Mouse (Mus musculus) heart, postnatal 25 days (tissue): ENCODE results near the gene Scn8a. TPM values are rescaled to one million over a fixed set of nuclear protein-coding genes. Genes with fewer than 3 reads are reported as not detected.
A peak's percentile ranks its signal among the peaks of the same experiment; 100 is the strongest.

Experiments used
- DNase-seq: peaks from one replicate; pipeline ENCODE4 v3.0.0; 2022; ENCODE audit warnings: low spot score
- intact Hi-C: fragments of 180-260 bp; cut with DNase I; formaldehyde crosslinking; loops from one replicate; pipeline ENCODE4 v1.15.1; 2025
- total RNA-seq, 2 experiments: library from RNA; stranded (reverse); gene quantifications; 2 replicates each; pipeline ENCODE4 v1.2.3; 2021

Scn8a gene
- total RNA-seq, 2 experiments from 2014 or later: 0.18 to 0.25 TPM

GRCm38 (mm10) chr15:101006251-101007040 lies 136.8 kb downstream of the Scn8a start:
- peak; percentile 23 for DNase-seq
- intact Hi-C loops: no loop called here

DNA sequence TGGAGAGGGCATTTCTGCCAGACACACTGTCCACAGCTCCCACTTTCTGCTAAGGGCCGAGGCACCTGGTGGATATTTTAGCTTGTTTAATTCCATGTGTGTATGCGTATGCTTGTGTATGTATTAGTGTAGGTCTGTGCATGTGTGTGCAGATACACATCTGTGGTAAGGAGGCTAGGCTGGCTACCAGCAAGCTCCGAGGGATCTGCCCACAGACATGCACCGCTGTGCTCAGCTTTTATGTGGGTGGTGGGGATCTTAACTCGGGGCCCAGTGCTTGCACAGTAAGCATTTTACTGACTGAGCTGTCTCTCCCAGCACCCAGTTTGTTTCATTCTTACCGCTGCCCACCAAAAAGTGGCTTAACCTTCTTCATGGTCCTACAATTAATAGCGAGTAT lies 137.6 kb downstream of the Scn8a start:
- no peak for DNase-seq
- intact Hi-C loops: no loop called here

GRCm38 (mm10) chr15:101008386-101009010 lies 138.8 kb downstream of the Scn8a start:
- intact Hi-C loops: no loop called here
- no peak for DNase-seq

GRCm38 (mm10) chr15:101011352-101011751 lies 141.7 kb downstream of the Scn8a start:
- intact Hi-C loops: no loop called here
- DNase-seq: no peak

GRCm38 (mm10) chr15:101028960-101029359 lies 159.3 kb downstream of the Scn8a start:
- DNase-seq: no peak
- intact Hi-C loops: no loop called here

DNA sequence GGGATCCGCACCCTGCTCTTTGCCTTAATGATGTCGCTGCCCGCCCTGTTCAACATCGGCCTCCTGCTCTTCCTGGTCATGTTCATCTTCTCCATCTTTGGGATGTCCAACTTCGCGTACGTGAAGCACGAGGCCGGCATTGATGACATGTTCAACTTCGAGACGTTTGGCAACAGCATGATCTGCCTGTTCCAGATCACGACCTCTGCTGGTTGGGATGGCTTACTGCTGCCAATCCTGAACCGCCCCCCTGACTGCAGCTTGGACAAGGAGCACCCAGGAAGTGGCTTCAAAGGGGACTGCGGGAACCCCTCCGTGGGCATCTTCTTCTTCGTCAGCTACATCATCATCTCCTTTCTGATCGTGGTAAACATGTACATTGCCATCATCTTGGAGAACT lies 170.0 kb downstream of the Scn8a start:
- no peak for DNase-seq
- intact Hi-C loops: loop anchor here (5.0 kb wide), 1 partner anchor 282 kb away; no protein-coding TSS in a partner anchor

DNA sequence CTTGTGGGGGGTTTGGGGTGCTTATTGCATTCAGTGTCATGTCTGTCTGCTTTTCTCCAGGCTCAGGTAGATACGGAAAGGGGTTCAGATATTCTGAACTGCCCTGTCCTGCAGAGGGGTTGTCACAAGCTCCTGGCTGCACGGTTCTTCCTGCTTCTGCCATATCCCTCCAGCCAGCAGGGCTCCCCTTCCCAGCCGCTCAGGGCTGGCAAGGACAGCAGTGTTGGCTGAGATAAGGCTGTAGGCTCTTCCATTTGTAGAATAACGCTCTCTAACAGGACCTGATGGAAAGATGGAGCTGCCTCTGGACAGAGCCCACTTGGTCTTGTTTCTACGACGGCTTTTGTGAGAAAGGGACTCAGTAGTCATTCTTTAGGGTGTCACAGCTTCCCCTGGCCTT lies 172.3 kb downstream of the Scn8a start:
- no peak for DNase-seq
- intact Hi-C loops: loop anchor here (5.0 kb wide), 1 partner anchor 285 kb away; no protein-coding TSS in a partner anchor

- intact Hi-C loops: loop anchor here (5.0 kb wide), 1 partner anchor 285 kb away; no protein-coding TSS in a partner anchor
- no peak for DNase-seq
These were observed 173.0 kb downstream of the Scn8a start for GRCm38 (mm10) chr15:101042613-101043012.

DNA sequence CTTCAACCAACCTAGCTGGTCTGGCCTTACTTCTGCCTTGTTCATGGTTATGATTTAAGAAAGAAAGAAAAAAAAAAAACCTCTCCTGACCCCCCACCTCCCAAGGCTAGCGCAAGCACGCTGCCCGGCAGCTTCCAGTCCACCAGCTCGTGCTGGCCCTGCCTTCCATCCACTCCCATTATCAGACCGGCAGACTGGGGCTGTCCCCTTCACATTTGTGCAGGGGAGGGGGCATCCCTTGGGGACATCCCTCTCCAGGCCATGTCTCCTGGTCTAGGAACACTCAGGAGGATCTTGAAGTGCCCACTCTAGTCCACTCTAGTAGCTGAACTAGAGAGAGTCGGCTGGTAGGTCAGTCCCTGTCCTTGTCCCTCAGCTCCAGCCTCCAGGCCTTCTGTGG lies 174.9 kb downstream of the Scn8a start:
- no peak for DNase-seq
- intact Hi-C loops: loop anchor here (5.0 kb wide), 1 partner anchor 287 kb away; no protein-coding TSS in a partner anchor

DNA sequence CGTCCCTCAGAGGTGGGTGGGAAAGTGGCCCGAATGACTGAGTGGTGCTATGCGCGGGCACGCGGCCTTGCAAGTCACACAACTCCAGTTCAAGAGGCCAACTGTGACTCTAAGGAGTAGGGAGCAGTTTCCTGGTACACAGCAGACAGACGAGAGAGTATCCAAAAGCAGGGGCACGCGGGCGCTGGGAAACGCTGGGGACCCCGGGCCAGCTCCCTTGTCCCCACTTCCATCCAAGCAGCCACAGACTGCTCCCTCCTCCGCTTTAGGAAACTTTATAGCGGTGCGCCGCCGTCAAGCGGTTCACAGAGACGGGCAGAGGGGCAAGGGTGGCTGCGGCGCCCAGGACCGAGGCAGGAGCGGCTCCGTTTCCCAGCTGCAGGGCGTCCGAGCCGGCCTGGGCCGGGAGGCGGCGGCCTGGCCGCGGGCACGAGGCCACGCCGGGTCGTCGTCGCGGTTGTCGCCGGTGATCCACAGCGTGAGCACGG lies 176.4 kb downstream of the Scn8a start:
- intact Hi-C loops: no loop called here

GRCm38 (mm10) chr15:101046527-101047193 lies 177.0 kb downstream of the Scn8a start:
- peak; percentile 24 for DNase-seq
- intact Hi-C loops: no loop called here

More for the DNA sequence above, 176.4 kb downstream of the Scn8a start:
- DNase-seq: no peak

DNA sequence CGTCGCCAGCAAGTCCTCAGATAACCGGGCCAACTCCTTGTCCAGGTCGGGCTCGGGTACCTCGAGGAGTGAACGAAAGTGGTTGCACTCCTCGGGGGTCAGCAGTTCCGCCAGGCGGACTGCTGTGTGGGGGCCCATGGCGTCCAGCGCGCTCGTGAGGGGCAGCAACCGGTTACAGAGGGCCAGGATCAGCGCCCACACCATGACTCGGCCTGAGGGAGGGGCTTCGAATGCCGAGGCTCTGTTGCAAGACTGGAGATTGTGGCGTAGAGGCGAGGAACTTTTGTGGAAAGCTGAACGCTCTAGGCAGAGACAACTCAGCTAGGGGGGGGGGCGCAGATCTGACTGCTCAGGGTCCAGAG lies 177.5 kb downstream of the Scn8a start, which contains the start of gene Gm47841:
TSS of gene Gm47841 (minus strand) at position 204 of the 362 bp plus-strand sequence.
- intact Hi-C loops: no loop called here
- DNase-seq: peak; percentile 38

GRCm38 (mm10) chr15:101048338-101048896 lies 178.8 kb downstream of the Scn8a start:
- intact Hi-C loops: no loop called here

GRCm38 (mm10) chr15:101051869-101052268 lies 182.2 kb downstream of the Scn8a start:
- no peak for DNase-seq
- intact Hi-C loops: no loop called here

More at GRCm38 (mm10) chr15:101048338-101048896, 178.8 kb downstream of the Scn8a start:
- no peak for DNase-seq

DNA sequence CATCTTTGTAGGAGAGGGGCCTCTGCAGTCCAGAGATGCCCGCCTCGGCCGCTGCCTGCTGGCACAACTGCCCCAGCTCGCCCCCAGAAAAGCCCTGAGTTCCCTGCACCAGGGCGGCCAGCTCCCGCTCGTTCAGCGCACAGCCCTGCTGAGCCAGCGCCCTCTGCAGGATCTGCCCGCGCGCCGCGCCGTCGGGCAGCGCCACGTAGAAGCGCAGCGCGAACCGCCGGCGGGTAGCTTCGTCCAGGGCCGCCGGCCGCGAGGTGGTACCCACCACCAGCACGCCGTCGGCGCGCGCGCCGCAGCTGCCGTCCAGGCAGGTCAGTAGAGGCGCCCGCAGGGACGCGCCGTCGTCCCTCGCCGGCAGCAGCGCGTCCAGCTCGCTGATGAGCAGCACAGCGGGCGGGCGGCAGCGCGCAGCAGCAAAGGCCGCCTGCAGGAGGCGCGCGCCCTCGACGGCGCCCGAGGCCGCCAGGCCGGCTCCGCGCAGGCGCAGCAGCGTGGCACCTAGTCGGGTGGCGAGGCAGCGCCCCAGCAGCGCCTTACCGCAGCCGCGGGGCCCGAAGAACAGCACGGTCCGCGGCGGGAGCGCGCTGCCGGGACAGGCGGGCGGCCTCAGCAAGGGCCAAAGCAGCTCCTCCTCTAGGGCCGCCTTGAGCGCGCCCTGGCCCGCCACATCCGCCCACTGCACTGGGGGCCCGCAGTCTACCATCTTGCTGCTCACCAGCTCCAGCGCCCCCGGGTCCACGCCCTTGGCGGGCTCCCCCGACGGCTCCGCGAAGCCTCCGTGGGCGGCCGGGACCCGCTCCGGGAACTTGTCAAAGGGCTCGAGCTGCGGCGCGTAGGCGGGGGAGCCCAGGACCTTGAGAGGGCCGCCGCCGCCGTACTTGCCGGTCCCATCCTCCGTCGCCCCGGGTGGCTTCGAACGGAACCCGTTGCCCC lies 183.2 kb downstream of the Scn8a start:
- intact Hi-C loops: no loop called here
- DNase-seq: no peak

DNA sequence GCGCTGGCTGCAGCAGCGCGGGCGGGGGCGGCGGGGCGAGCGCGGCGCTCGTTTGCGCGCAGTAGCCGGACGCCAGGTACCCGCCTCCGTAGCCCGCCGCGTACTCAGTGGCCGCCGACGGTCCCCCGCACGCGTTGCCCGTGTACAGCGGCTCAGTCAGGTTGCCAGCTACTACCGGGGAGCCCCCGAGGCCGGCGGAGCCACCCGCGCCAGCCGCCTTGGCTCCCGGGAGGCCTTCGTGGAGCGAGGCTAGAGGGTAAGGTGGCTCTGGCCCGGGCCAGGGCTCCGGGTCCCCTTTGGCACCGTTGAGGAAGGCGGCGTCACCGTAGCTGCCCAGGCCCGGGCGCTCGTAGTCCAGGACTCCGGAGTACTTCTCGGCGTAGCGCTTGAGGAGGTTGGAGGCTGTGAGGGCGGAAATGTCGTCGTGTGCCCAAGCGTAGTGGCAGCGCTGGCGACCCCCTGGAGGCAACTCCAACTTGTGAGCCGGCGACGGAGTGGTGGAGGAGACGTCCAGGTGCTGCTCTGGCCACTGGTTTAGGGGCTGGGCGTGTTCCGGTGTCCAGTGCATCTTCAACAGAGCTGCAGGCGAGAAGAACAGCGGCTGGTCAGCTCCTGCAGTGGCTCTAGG lies 184.3 kb downstream of the Scn8a start:
- DNase-seq: no peak
- intact Hi-C loops: no loop called here

GRCm38 (mm10) chr15:101054541-101054940 lies 184.9 kb downstream of the Scn8a start:
- intact Hi-C loops: no loop called here
- no peak for DNase-seq

DNA sequence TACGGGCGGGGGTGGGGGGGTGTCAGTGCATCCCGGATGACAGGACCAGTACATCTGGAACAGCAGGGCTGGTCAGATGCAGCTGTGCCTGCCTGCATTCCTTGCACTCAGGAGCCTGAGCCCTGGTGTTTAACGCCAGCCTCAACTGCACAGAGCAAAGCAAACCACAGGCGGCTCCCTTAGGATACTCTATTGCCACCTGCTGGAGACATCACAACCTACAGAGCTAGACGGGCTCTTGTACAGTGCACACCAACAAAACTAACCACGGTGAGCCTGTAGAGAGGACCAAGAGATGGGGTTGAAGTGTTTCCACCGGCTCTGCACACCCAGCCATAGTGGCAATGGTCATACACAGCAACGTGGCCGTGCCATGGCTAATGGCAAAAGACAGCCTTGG lies 186.6 kb downstream of the Scn8a start:
- no peak for DNase-seq
- intact Hi-C loops: loop anchor here (2.0 kb wide), 1 partner anchor 49 kb away; no protein-coding TSS in a partner anchor
